Mouse (Mus musculus) midbrain, embryonic 10.5 days (tissue): ENCODE results near the gene Ctsc. TPM values are rescaled to one million over a fixed set of nuclear protein-coding genes. Genes with fewer than 3 reads are reported as not detected.

Experiments used
- polyA plus RNA-seq: library from polyadenylated mRNA; unstranded; fragments of >200 nt; fragmentation: Nextera tagmentation; extraction: Ambion mirVana; gene quantifications from 2 replicates; pipeline ENCODE4 v1.2.1, GENCODE M21; 2016

Ctsc gene
- polyA plus RNA-seq, 1 experiment from 2014 or later, result 20.6 TPM

Other genes starting within 250 kb of the Ctsc start
- 3.8 and 4.8 TPM in 2 replicates for gene Rab38, start 152.2 kb downstream of the Ctsc start, polyA plus RNA-seq